Mouse (Mus musculus): ENCODE results near the gene Prkci.

The Prkci gene

GRCm38 (mm10) chr3:31037851-31038250 lies 42.3 kb downstream of the Prkci start:
- no peak for DNase-seq (ENCODE audit: extremely low spot score, low read depth, low spot score)

- no peak for DNase-seq (ENCODE audit: extremely low spot score, low read depth, low spot score)
Observed at GRCm38 (mm10) chr3:31038689-31039088, 43.1 kb downstream of the Prkci start.

DNA sequence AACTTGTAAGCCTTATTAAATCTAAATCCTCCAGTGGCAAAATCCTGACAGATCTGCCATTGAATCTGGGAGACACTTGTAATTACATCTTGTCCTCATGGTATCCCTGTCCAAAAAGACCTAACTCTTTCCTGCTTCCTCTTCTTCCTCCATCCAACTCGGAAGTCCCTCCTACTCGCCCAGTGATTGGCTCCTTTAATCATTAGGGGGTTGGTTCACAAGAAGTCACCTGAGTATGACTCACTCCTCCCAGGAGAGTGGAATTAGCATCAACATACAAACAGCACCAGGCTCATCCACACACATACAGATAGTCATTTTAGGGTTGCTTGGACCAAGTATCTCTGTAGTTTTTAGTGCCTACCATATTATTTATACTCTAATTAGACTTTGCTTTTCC lies 47.4 kb downstream of the Prkci start:
- DNase-seq (ENCODE audit: extremely low spot score, low read depth, low spot score): no peak

DNA sequence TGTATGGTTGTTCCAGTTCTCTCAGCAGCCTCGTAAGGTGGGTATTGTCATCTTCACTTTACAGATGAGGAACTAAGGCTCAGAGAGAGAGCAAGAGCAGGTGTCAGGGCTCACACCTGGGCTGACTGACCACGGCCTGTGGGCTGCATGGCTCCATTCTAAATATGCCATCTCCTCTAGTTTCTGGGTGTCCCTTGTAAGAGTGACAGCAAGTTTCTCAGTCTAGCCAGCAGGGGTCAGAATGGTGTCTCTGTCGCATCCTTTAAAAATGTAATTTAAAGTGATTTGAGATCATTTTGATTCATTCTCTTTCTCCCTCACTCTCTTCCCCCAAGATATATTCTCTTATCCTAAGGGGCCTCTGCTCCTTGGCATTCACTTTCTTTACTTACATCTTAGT lies 51.7 kb downstream of the Prkci start:
- no peak for DNase-seq (ENCODE audit: extremely low spot score, low read depth, low spot score)

GRCm38 (mm10) chr3:31049087-31049486 lies 53.5 kb downstream of the Prkci start:
- no peak for DNase-seq (ENCODE audit: extremely low spot score, low read depth, low spot score)

DNA sequence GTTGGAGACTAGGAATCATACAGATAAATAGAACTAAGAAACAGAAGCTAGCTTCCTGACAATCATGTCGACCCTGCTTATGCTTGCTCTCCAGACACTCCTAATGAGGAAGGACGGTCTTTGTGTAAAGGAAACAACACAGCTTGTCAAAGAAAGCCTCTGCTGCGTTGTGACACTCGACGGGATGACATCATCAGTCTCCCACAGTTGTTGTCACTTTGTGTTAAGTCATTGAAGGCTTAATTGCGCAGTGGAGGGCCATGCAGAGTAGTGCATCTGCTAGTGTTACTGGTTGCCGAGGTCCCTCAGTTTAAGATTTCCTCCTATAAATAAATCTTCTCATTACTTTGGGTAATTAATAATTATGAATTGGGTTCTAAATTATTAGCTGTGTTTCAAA lies 54.8 kb downstream of the Prkci start:
- DNase-seq (ENCODE audit: extremely low spot score, low read depth, low spot score): no peak

DNA sequence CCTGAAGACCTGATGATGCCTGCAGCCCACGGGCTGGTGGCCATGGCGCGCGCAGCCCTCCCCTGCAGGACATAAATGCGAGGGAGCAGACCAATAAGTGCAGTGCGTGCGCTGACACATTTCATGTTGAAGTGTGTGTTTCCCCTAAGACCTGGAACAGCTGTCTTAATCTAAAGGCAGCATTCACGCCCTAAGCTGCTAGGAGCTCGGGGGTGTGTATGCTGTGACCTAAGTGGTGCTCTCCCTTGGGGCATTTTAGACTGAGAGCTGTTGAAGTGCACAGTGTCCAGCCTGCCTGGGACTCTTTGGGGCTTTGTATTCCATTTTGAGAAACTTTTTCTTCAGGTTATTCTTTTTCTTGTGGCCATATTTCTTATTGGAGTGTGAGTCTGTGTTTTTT lies 56.2 kb downstream of the Prkci start:
- DNase-seq (ENCODE audit: extremely low spot score, low read depth, low spot score): no peak

DNA sequence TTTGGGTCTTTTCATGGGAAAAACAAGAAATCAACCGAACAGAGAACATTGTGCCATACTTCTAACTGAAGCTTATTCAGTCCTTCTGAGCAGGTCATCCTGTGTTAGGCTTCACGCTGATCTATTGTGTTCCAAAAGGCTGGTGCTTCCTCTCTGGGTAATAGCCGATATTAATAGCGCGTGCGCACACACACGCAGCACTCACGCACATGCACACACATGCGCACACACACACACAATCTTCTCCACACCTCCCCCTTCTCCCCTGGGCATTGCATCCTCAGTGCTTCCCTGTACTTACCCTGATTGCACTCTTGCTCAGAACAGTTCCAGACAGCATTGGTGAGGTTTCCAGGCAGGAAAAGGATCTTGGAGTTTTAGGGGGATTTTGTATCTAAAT lies 57.6 kb downstream of the Prkci start:
- no peak for DNase-seq (ENCODE audit: extremely low spot score, low read depth, low spot score)

DNA sequence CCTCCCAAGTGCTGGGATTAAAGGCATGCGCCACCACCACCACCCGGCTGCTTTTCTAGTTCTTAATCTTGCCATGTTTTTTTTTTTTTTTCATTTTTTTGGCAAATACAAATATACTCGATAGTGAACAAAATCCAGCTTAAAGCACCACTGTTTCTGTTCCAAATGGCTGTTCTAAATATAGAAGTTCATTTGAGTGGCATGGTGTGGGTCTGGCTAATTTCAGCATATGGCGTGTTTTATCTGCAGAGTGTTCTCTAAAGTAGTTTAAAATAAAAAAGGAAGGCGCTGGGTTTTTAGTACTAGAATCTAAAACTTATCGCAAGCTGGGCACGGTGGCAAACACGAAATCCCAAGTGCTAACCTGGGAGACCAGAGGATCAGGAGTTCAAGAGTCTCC lies 59.3 kb downstream of the Prkci start:
- DNase-seq (ENCODE audit: extremely low spot score, low read depth, low spot score): no peak

DNA sequence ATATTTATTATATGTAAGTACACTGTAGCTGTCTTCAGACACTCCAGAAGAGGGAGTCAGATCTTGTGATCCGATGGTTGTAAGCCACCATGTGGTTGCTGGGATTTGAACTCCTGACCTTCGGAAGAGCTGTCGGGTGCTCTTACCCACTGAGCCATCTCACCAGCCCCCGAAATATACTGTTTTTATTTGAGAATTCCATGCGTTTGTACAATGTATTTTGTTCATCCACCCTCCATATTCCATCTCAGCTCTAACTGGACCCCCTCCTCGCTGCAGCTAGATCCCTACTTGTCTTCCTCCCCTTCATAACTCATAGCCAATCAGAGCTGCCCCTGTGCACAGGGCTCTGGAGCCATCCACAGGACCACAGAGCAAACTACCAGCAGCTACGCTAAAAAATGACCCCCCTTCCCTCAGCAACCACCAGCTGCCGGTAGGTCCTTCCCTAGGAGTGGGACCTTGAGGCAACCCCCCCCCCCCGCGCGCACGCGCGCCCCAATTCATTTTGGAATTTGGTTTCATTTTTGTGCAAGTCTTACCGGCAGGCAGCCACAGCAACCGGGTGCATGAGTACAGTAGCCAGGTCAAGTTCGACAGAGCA lies 60.6 kb downstream of the Prkci start:
- no peak for DNase-seq (ENCODE audit: extremely low spot score, low read depth, low spot score)

DNA sequence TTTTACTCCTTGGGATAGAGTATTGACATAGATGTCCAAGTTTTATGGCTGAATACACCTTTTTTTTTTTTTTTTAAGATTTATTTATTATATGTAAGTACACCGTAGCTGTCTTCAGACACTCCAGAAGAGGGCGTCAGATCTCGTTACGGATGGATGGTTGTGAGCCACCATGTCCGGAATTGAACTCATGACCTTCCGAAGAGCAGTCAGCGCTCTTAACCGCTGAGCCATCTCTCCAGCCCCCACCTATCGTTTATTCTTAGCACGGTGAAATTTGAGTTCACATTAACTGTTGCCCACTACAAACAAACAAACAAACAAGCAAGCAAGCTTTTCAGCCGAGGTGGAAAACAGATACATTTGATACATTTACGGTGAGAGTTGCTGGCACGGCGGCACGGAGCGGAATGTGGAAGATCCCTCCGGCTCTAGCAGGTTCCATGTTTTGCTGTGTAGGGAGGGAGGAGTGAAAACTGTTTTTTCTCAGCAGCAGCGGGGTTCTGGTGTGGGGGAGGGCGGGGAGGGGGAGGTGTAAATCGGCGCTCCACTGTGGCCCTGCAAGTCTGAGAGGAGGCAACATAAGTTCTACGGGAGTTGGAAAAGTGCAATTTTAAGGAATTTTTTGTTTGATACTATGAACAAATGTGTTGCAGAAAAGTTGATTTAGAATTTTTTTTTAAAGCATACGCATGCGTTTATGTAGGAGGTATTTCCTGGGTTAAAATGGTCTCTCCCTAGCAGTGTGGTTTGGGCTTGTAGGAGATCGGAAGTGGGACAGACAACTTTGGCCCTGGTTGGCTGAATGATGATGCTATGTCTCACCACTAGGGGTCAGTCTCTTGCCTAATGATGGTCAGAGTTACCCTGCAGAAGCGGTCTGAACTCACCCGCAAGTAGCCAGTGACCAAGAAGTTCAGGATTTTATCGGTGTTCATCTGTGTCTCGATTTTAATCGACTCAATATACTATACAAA lies 61.4 kb downstream of the Prkci start:
- peak; percentile 97 for DNase-seq (ENCODE audit: extremely low spot score, low read depth, low spot score)

- DNase-seq (ENCODE audit: extremely low spot score, low read depth, low spot score): no peak
Observed at GRCm38 (mm10) chr3:31060745-31061102, 65.2 kb downstream of the Prkci start.

- DNase-seq (ENCODE audit: extremely low spot score, low read depth, low spot score): no peak
Observed at GRCm38 (mm10) chr3:31061103-31061785, 65.7 kb downstream of the Prkci start.

GRCm38 (mm10) chr3:31061786-31062120 lies 66.2 kb downstream of the Prkci start:
- DNase-seq (ENCODE audit: extremely low spot score, low read depth, low spot score): no peak

DNA sequence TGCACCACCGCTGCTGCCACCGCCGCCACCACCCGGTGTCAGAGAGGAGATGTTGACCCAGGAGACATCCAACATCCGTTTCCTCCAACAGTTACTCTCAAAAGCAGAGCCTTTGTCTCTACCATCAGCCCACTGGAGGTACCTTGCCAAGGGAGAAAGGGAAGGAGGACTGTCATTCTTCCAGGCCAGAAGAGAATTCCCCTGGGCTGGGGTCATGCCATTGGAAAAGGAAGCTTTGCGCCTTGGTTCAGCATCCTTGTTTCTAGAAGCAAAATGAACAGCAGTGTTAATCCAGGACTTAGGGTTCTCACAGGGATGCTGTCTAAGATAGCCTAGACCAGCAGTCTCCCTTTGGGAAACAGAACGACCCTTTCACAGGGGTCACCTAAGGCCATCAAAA lies 66.8 kb downstream of the Prkci start:
- no peak for DNase-seq (ENCODE audit: extremely low spot score, low read depth, low spot score)

GRCm38 (mm10) chr3:31068482-31068881 lies 72.9 kb downstream of the Prkci start:
- no peak for DNase-seq (ENCODE audit: extremely low spot score, low read depth, low spot score)

DNA sequence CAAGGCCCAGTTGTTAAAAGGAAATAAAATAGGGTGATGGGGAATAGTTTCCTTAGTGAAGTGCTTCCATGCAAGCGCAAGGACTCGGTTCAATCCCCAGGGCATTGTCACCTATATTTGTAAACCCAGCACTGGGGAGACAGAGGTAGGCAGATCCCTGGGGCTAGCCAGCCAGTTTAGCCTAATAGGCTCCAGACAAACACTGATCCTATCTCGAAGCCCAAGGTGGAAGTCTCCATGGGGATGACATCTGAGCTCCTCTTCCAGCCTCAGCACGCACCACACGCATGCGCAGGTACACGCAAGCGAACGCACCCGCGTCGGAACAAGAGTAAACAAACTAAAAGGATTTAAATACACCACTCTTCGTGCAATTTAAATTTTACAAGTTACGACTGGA lies 76.3 kb downstream of the Prkci start:
- DNase-seq (ENCODE audit: extremely low spot score, low read depth, low spot score): no peak

DNA sequence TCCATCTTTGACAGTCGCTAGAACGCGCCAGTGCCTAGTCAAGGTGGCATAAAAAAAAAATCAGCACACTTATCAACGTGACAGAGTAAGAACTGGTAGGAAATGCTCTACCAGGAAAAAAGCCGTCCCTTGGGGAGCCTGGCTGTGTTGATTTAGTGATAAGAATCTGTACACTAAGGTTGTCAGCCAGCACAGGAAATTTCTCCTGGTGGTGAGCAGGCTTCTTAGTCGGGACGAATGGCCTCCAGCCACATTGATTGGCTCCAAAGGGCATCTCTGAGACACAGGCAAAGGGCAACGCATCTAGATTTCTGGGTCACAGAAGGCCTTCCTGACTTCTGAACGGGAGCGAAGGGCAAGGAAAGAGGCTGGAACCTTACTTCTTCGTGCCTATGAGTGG lies 80.3 kb downstream of the Prkci start:
- no peak for DNase-seq (ENCODE audit: extremely low spot score, low read depth, low spot score)

DNA sequence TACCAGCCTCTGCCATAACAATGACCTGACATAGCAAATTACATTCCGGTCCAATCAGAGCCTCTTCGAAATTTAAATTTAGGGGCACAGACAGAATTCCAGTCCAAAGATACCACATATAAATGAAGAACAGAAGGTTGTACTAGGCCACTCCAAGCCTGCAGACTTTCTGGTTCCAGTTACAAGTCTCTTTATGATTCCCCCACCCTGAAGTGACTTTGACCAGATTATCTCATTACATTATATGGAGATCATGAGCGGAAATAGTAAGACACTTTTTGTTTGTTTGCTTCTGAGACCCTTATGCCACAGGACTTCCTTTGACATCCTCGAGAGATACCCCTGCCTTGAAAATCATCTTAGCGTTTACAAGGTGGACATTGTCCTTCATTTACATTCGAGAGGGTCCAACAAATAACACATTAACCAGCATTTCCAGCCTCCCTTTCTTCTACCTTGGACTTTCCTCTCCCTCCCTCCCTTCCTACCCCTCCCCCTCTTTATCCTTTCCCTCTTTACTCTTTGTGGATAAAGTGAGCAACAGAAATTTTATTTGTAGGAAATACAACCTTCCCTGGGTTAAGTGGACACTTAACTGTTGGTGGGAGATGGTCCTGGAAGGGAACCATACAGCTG lies 81.6 kb downstream of the Prkci start:
- no peak for DNase-seq (ENCODE audit: extremely low spot score, low read depth, low spot score)

DNA sequence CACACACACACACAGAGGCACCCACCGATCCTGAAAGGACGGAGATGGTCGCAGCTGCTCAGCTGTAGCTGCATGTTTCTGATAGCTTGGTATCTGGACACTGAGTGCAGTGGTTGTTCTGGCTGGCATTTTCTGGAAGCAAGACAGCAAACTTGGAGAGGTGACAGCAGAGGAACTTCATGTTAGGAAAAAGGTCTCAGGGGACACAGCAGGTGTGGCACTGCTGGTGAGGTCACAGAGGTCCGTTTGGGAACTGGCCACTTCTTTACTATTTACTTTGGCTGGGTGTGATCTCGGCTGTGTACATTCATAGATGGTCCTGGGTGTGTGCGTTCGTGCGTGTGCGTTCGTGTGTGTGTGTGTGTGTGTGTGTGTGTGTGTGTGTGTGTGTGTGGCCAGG lies 83.9 kb downstream of the Prkci start:
- DNase-seq (ENCODE audit: extremely low spot score, low read depth, low spot score): no peak

DNA sequence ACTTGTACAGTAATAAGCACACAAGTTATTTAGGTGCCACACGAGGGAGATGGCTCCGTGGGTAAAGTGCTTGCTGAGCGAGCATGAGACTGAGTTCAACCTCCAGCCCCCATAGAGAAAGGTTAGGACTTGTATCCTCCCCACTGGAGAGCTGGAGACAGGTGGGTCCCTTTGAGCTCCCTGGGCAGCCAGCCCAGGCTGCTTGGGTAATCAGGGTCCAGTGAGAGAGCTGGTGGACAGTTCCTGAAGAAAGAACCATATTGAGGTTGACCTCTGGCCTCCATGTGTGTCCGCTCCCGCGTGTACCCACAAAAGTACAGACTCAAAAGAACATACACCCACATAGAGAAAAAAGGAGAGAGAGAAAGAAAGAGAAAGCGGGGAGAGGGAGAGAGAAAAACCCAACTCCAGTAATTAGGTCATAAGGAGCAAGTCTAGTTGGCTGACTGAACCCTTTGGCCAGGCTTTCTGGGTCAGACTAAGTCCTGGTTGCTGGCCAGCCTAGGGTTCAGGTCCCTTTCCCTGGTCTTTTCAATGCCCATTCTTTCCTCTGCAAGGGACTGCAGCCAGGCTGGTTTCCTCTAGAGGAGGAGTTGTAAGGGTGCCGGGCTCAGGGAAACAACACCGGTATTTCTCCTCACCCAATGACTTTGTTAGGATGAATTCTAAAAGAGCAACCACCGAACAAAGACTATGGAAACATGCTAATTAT lies 85.4 kb downstream of the Prkci start:
- no peak for DNase-seq (ENCODE audit: extremely low spot score, low read depth, low spot score)
